Mouse (Mus musculus) left cerebral cortex, adult 8-10 months (tissue): ENCODE data around the gene Cst6. TPM values are rescaled to one million over a fixed set of nuclear protein-coding genes. Genes with fewer than 3 reads are reported as not detected.

Source experiments
- DNase-seq, 2 experiments: peaks; one replicate each; pipeline ENCODE4 v3.0.0; 2022; ENCODE audit warnings: low spot score in 2 of 2
- total RNA-seq, 4 experiments: library from RNA; stranded (reverse); gene quantifications; 2 replicates each; pipeline ENCODE4 v1.2.4; 2022

The Cst6 gene
- total RNA-seq, 4 experiments from 2014 or later: 21.5 to 39.4 (median 34.1) TPM

GRCm38 (mm10) chr19:5348526-5349501, 560 bp downstream of the Cst6 start:
- DNase-seq: peak in 1 of 2 experiments; percentile 37

- DNase-seq: no peak
Observed at GRCm38 (mm10) chr19:5348064-5348463, 1.3 kb downstream of the Cst6 start.

GRCm38 (mm10) chr19:5345297-5346131, 3.9 kb downstream of the Cst6 start:
- no peak for DNase-seq

- DNase-seq: no peak
Observed at GRCm38 (mm10) chr19:5341360-5341759, 8.0 kb downstream of the Cst6 start.

GRCm38 (mm10) chr19:5337975-5338374, 11.4 kb downstream of the Cst6 start:
- peak; percentile 29 to 53 for DNase-seq

GRCm38 (mm10) chr19:5335441-5335840, 13.9 kb downstream of the Cst6 start, which contains the start of gene Catsper1:
Catsper1 (plus strand) TSS chr19:5335741.
- no peak for DNase-seq

- DNase-seq: no peak
Observed at GRCm38 (mm10) chr19:5334741-5335140, 14.6 kb downstream of the Cst6 start.

GRCm38 (mm10) chr19:5327970-5328369, 21.4 kb downstream of the Cst6 start:
- no peak for DNase-seq

- DNase-seq: no peak
Observed at GRCm38 (mm10) chr19:5323801-5324200, 25.6 kb downstream of the Cst6 start.

- no peak for DNase-seq
Observed at GRCm38 (mm10) chr19:5313189-5313588, 36.2 kb downstream of the Cst6 start.

GRCm38 (mm10) chr19:5309025-5309424, 40.3 kb downstream of the Cst6 start:
- no peak for DNase-seq

GRCm38 (mm10) chr19:5306968-5307734, 42.2 kb downstream of the Cst6 start:
- DNase-seq: no peak

GRCm38 (mm10) chr19:5306279-5306678, 43.1 kb downstream of the Cst6 start:
- DNase-seq: no peak

- DNase-seq: no peak
Observed at GRCm38 (mm10) chr19:5302455-5302854, 46.9 kb downstream of the Cst6 start.

GRCm38 (mm10) chr19:5300588-5300987, 48.8 kb downstream of the Cst6 start:
- DNase-seq: no peak

- DNase-seq: peak in 1 of 2 experiments; percentile 51
Observed at GRCm38 (mm10) chr19:5297903-5298800, 51.2 kb downstream of the Cst6 start, which contains the start of gene Gal3st3. Gal3st3 (plus strand) TSS chr19:5298331.

GRCm38 (mm10) chr19:5296630-5297029, 52.7 kb downstream of the Cst6 start:
- DNase-seq: peak in 1 of 2 experiments; percentile 78

GRCm38 (mm10) chr19:5295736-5296075, 53.7 kb downstream of the Cst6 start:
- DNase-seq: no peak

- DNase-seq: peak; percentile 95 to 98
Observed at GRCm38 (mm10) chr19:5294972-5295735, 54.2 kb downstream of the Cst6 start, which contains the start of gene Sf3b2. Sf3b2 (minus strand) TSS chr19:5295455.
